Mouse (Mus musculus) CH12.LX (cell line): ENCODE results near the gene Pip5kl1. TPM values are rescaled to one million over a fixed set of nuclear protein-coding genes. Genes with fewer than 3 reads are reported as not detected.
A peak's percentile ranks its signal among the peaks of the same experiment; 100 is the strongest.

Experiments
- DNase-seq: peaks from one replicate; pipeline ENCODE4 v3.0.0-alpha.2; 2013; ENCODE audit errors: extremely low read depth
- H3K27ac ChIP-seq: 2 replicates; pipeline ENCODE4 v1.5.1; 2012; ENCODE audit warnings: low read depth, mild to moderate bottlenecking, control low read depth, moderate library complexity; ENCODE audit not compliant: insufficient read depth
- H3K27me3 ChIP-seq: replicated peaks from 2 replicates; pipeline ENCODE3; 2012; ENCODE audit warnings: inconsistent platforms
- H3K36me3 ChIP-seq, 2 experiments: replicated peaks in 1 of 2; 2 replicates each; pipeline versions ENCODE3 to v1.6.1; 2012; ENCODE audit warnings: inconsistent platforms in 1 of 2, low read length in 1 of 2, mild to moderate bottlenecking in 1 of 2, mixed read lengths in 1 of 2, moderate library complexity in 1 of 2; ENCODE audit not compliant: control insufficient read depth in 1 of 2, insufficient read depth in 1 of 2
- H3K4me1 ChIP-seq, 2 experiments: 2 replicates each; pipeline ENCODE4 v1.6.1; 2012; ENCODE audit warnings: inconsistent platforms in 1 of 2, moderate library complexity in 1 of 2; ENCODE audit not compliant: insufficient read depth in 2 of 2, control insufficient read depth in 1 of 2
- H3K4me2 ChIP-seq: 2 replicates; pipeline ENCODE4 v1.6.1; 2012; ENCODE audit warnings: low read depth, mild to moderate bottlenecking, control low read depth; ENCODE audit not compliant: poor library complexity, insufficient read depth, severe bottlenecking
- H3K4me3 ChIP-seq, 3 experiments: fragments of 150-350 bp in 1 of 3; sonication (generic) in 1 of 3; replicated peaks in 1 of 3; 2 replicates each; pipeline versions ENCODE3 to v1.5.1; 2011 to 2012; ENCODE audit warnings: low read depth in 2 of 3, low read length in 2 of 3, mild to moderate bottlenecking in 2 of 3, moderate library complexity in 2 of 3, control low read depth in 1 of 3, improper control_type of control experiment in 1 of 3, inconsistent platforms in 1 of 3, mixed read lengths in 1 of 3; ENCODE audit not compliant: poor library complexity in 1 of 3
- H3K79me2 ChIP-seq: replicated peaks from 2 replicates; pipeline ENCODE4 v1.6.1; 2012; ENCODE audit warnings: mild to moderate bottlenecking, moderate library complexity; ENCODE audit not compliant: control insufficient read depth, poor library complexity, insufficient read depth, severe bottlenecking; ENCODE audit errors: extremely low read depth
- H3K9ac ChIP-seq: 2 replicates; pipeline ENCODE4 v1.6.1; 2012; ENCODE audit warnings: low read depth, mild to moderate bottlenecking, control low read depth, moderate library complexity; ENCODE audit not compliant: insufficient read depth
- H3K9me3 ChIP-seq: replicated peaks from 2 replicates; pipeline ENCODE3; 2012; ENCODE audit warnings: low read length, inconsistent platforms, mixed read lengths
- BHLHE40 ChIP-seq: IDR thresholded peaks from 2 replicates; pipeline ENCODE4 v1.6.1; 2011; ENCODE audit warnings: mild to moderate bottlenecking, low read depth, low read length, improper control_type of control experiment
- CHD1 ChIP-seq: IDR thresholded peaks from 2 replicates; pipeline ENCODE4 v1.6.1; 2012; ENCODE audit warnings: low read depth, low read length, improper control_type of control experiment, inconsistent platforms
- CHD2 ChIP-seq: IDR thresholded peaks from 2 replicates; pipeline ENCODE4 v1.6.1; 2011; ENCODE audit warnings: low read length, improper control_type of control experiment
- CTCF ChIP-seq, 2 experiments: IDR thresholded peaks in 1 of 2; conservative IDR thresholded peaks in 1 of 2; 2 replicates each; pipeline ENCODE4 v1.5.1; 2011 to 2012; ENCODE audit warnings: low read depth in 2 of 2, low read length in 2 of 2, improper control_type of control experiment in 1 of 2, inconsistent platforms in 1 of 2, mild to moderate bottlenecking in 1 of 2, moderate library complexity in 1 of 2
- E2F4 ChIP-seq: IDR thresholded peaks from 2 replicates; pipeline ENCODE4 v1.6.1; 2011; ENCODE audit warnings: low read depth, low read length, improper control_type of control experiment; ENCODE audit not compliant: insufficient replicate concordance
- ELF1 ChIP-seq: IDR thresholded peaks from 2 replicates; pipeline ENCODE4 v1.6.1; 2014; ENCODE audit warnings: low read depth, mild to moderate bottlenecking, inconsistent platforms, low read length, improper control_type of control experiment
- EP300 ChIP-seq: IDR thresholded peaks from 2 replicates; pipeline ENCODE4 v1.6.1; 2011; ENCODE audit warnings: low read length, improper control_type of control experiment
- ETS1 ChIP-seq: conservative IDR thresholded peaks from 2 replicates; pipeline ENCODE4 v1.6.1; 2012; ENCODE audit warnings: low read depth, mild to moderate bottlenecking, inconsistent platforms, low read length, improper control_type of control experiment, moderate library complexity
- HCFC1 ChIP-seq: IDR thresholded peaks from 2 replicates; pipeline ENCODE4 v1.6.1; 2012; ENCODE audit warnings: low read depth, mild to moderate bottlenecking, inconsistent platforms, low read length, improper control_type of control experiment
- IRF4 ChIP-seq: IDR thresholded peaks from 2 replicates; pipeline ENCODE4 v1.6.1; 2014; ENCODE audit warnings: low read depth, mild to moderate bottlenecking, inconsistent platforms, low read length, improper control_type of control experiment
- JUN ChIP-seq: IDR thresholded peaks from 2 replicates; pipeline ENCODE4 v1.6.1; 2011; ENCODE audit warnings: low read depth, mild to moderate bottlenecking, low read length, improper control_type of control experiment, moderate library complexity; ENCODE audit not compliant: insufficient read depth
- JUND ChIP-seq: conservative IDR thresholded peaks from 2 replicates; pipeline ENCODE4 v1.6.1; 2011; ENCODE audit warnings: low read depth, low read length, improper control_type of control experiment
- KAT2A ChIP-seq: IDR thresholded peaks from 2 replicates; pipeline ENCODE4 v1.6.1; 2012; ENCODE audit warnings: low read length, improper control_type of control experiment, inconsistent platforms; ENCODE audit not compliant: insufficient replicate concordance
- MAFK ChIP-seq: IDR thresholded peaks from 2 replicates; pipeline ENCODE4 v1.6.1; 2011; ENCODE audit warnings: low read length, improper control_type of control experiment; ENCODE audit not compliant: insufficient replicate concordance
- MAX ChIP-seq: IDR thresholded peaks from 2 replicates; pipeline ENCODE4 v1.6.1; 2011; ENCODE audit warnings: low read length, improper control_type of control experiment
- MAZ ChIP-seq: IDR thresholded peaks from 2 replicates; pipeline ENCODE4 v1.6.1; 2012; ENCODE audit warnings: low read depth, mild to moderate bottlenecking, inconsistent platforms, low read length, improper control_type of control experiment, moderate library complexity
- MEF2A ChIP-seq: IDR thresholded peaks from 2 replicates; pipeline ENCODE4 v1.6.1; 2014; ENCODE audit warnings: low read depth, mild to moderate bottlenecking, inconsistent platforms, low read length, improper control_type of control experiment, borderline replicate concordance
- MXI1 ChIP-seq: IDR thresholded peaks from 2 replicates; pipeline ENCODE4 v1.6.1; 2011; ENCODE audit warnings: mild to moderate bottlenecking, low read depth, low read length, improper control_type of control experiment
- MYC ChIP-seq: IDR thresholded peaks from 2 replicates; pipeline ENCODE4 v1.6.1; 2011; ENCODE audit warnings: low read depth, mild to moderate bottlenecking, improper control_type of control experiment, low read length
- NELFE ChIP-seq: IDR thresholded peaks from 2 replicates; pipeline ENCODE4 v1.6.1; 2011; ENCODE audit warnings: low read depth, low read length, improper control_type of control experiment
- NRF1 ChIP-seq: IDR thresholded peaks from 2 replicates; pipeline ENCODE4 v1.6.1; 2014; ENCODE audit warnings: low read depth, mild to moderate bottlenecking, inconsistent platforms, low read length, improper control_type of control experiment, moderate library complexity
- PAX5 ChIP-seq: IDR thresholded peaks from 2 replicates; pipeline ENCODE4 v1.6.1; 2012; ENCODE audit warnings: low read length, inconsistent platforms, mixed read lengths
- POLR2A ChIP-seq: IDR thresholded peaks from 2 replicates; pipeline ENCODE4 v1.6.1; 2011; ENCODE audit warnings: low read depth, mild to moderate bottlenecking, improper control_type of control experiment, low read length
- POLR2AphosphoS2 ChIP-seq: IDR thresholded peaks from 2 replicates; pipeline ENCODE4 v1.6.1; 2011; ENCODE audit warnings: low read depth, low read length, improper control_type of control experiment
- RAD21 ChIP-seq: IDR thresholded peaks from 2 replicates; pipeline ENCODE4 v1.6.1; 2011; ENCODE audit warnings: low read depth, mild to moderate bottlenecking, low read length, improper control_type of control experiment, moderate library complexity
- RCOR1 ChIP-seq: conservative IDR thresholded peaks from 2 replicates; pipeline ENCODE4 v1.6.1; 2012; ENCODE audit warnings: low read depth, mild to moderate bottlenecking, inconsistent platforms, low read length, improper control_type of control experiment
- SIN3A ChIP-seq: IDR thresholded peaks from 2 replicates; pipeline ENCODE4 v1.6.1; 2012; ENCODE audit warnings: low read length, improper control_type of control experiment, inconsistent platforms
- SMC3 ChIP-seq: IDR thresholded peaks from 2 replicates; pipeline ENCODE4 v1.6.1; 2011; ENCODE audit warnings: low read depth, low read length, improper control_type of control experiment
- TBP ChIP-seq: conservative IDR thresholded peaks from 2 replicates; pipeline ENCODE4 v1.6.1; 2011; ENCODE audit warnings: low read depth, low read length, improper control_type of control experiment
- TCF12 ChIP-seq: IDR thresholded peaks from 2 replicates; pipeline ENCODE4 v1.6.1; 2014; ENCODE audit warnings: low read depth, mild to moderate bottlenecking, inconsistent platforms, low read length, improper control_type of control experiment
- UBTF ChIP-seq: IDR thresholded peaks from 2 replicates; pipeline ENCODE4 v1.6.1; 2012; ENCODE audit warnings: low read depth, mild to moderate bottlenecking, inconsistent platforms, low read length, improper control_type of control experiment, moderate library complexity
- USF1 ChIP-seq: IDR thresholded peaks from 2 replicates; pipeline ENCODE4 v1.6.1; 2014; ENCODE audit warnings: low read depth, mild to moderate bottlenecking, inconsistent platforms, low read length, improper control_type of control experiment
- USF2 ChIP-seq: conservative IDR thresholded peaks from 2 replicates; pipeline ENCODE4 v1.6.1; 2011; ENCODE audit warnings: low read depth, low read length, improper control_type of control experiment
- ZC3H11A ChIP-seq: IDR thresholded peaks from 2 replicates; pipeline ENCODE4 v1.6.1; 2012; ENCODE audit warnings: low read depth, mild to moderate bottlenecking, inconsistent platforms, low read length, improper control_type of control experiment
- ZKSCAN1 ChIP-seq: IDR thresholded peaks from 2 replicates; pipeline ENCODE4 v1.6.1; 2012; ENCODE audit warnings: low read depth, inconsistent platforms, low read length, improper control_type of control experiment, borderline replicate concordance
- ZMIZ1 ChIP-seq: IDR thresholded peaks from 2 replicates; pipeline ENCODE4 v1.6.1; 2012; ENCODE audit warnings: low read depth, mild to moderate bottlenecking, inconsistent platforms, low read length, improper control_type of control experiment
- dilution Hi-C: fragments of 300-500 bp; cut with MboI; formaldehyde crosslinking; loops from 2 replicates; pipeline ENCODE4 v1.14.3; 2020; ENCODE audit warnings: low sequenced_read_pairs; ENCODE audit not compliant: extremely low pct_unique_long_range_greater_than_20kb, extremely low pct_ligation_motif_present
- in situ Hi-C: fragments of 300-500 bp; cut with MboI; formaldehyde crosslinking; loops from 3 replicates; pipeline ENCODE4 v1.14.3; 2019; ENCODE audit warnings: low sequenced_read_pairs, low pct_ligation_motif_present, low pct_unique_long_range_greater_than_20kb, mixed read lengths
- polyA plus RNA-seq: library from polyadenylated mRNA; unstranded; fragments of >175 nt; gene quantifications from 2 replicates; pipeline ENCODE4 v1.2.1, GENCODE M21; 2012; ENCODE audit warnings: low read depth; ENCODE audit not compliant: insufficient read length
- total RNA-seq, 2 experiments: library from RNA; depleted of rRNA; stranded (reverse); fragments of 300-350 nt in 1 of 2; fragments of >200 nt in 1 of 2; gene quantifications; 2 replicates each; pipeline ENCODE4 v1.2.3; 2012 to 2014

The Pip5kl1 gene
- total and polyA plus RNA-seq, 3 experiments = 0.28 to 0.64 (median 0.57) TPM

- in situ Hi-C loops = loop anchor here (25.0 kb wide), 1 partner anchor 429 kb away; no protein-coding TSS in a partner anchor
Measured at GRCm38 (mm10) chr2:32566536-32567063, 8.0 kb upstream of the Pip5kl1 start.

GRCm38 (mm10) chr2:32568149-32568548 is 6.4 kb upstream of the Pip5kl1 start:
- TF ChIP-seq RCOR1 = no peak
- no peak for TF ChIP-seq ELF1
- TF ChIP-seq PAX5 = no peak
- TF ChIP-seq TBP = no peak
- TF ChIP-seq SMC3 = no peak
- TF ChIP-seq ZMIZ1 = no peak
- TF ChIP-seq USF2 = no peak
- TF ChIP-seq USF1 = no peak
- TF ChIP-seq JUND = no peak
- no peak for TF ChIP-seq MAFK
- no peak for TF ChIP-seq POLR2A
- TF ChIP-seq MEF2A = no peak
- TF ChIP-seq BHLHE40 = no peak
- TF ChIP-seq E2F4 = no peak
- no peak for TF ChIP-seq MAZ
- TF ChIP-seq SIN3A = no peak
- TF ChIP-seq TCF12 = no peak
- H3K79me2 ChIP-seq = peaks cover 16% of the 10 kb centered on the region
- dilution Hi-C loops (no loop called here), in situ Hi-C loops (loop anchor here (25.0 kb wide), 1 partner anchor 431 kb away; no protein-coding TSS in a partner anchor)
- no peak overlapping the region for H3K4me3 ChIP-seq
- H3K9me3 ChIP-seq = no peaks in the 10 kb centered on the region
- DNase-seq = no peak
- no peak overlapping the region for H3K4me2 ChIP-seq
- peaks cover 3 to 20% of the 10 kb centered on the region in 2 experiments for H3K4me1 ChIP-seq
- H3K36me3 ChIP-seq = peaks cover 16 to 70% of the 10 kb centered on the region in 2 experiments
- no peak overlapping the region for H3K9ac ChIP-seq
- H3K27me3 ChIP-seq = no peaks in the 10 kb centered on the region
- H3K27ac ChIP-seq = no peak overlapping the region

More at GRCm38 (mm10) chr2:32566536-32567063, 8.0 kb upstream of the Pip5kl1 start:
- H3K9ac ChIP-seq = no peak overlapping the region
- no peaks in the 10 kb centered on the region for H3K9me3 ChIP-seq
- TF ChIP-seq MYC = no peak
- no peak for TF ChIP-seq ZKSCAN1
- no peak for TF ChIP-seq HCFC1
- peak; percentile 91 for TF ChIP-seq SMC3
- TF ChIP-seq PAX5 = no peak
- no peak for TF ChIP-seq MAX
- no peak; the same call in 1 of the 2 replicates for TF ChIP-seq NELFE
- no peak for TF ChIP-seq UBTF
- no peak for TF ChIP-seq IRF4
- TF ChIP-seq ETS1 = no peak
- TF ChIP-seq KAT2A = no peak
- TF ChIP-seq ZC3H11A = peak; percentile 56; the same call in 1 of the 2 replicates
- no peak for TF ChIP-seq EP300
- TF ChIP-seq ELF1 = no peak
- no peak for TF ChIP-seq JUN
- TF ChIP-seq MXI1 = no peak
- TF ChIP-seq MEF2A = no peak
- TF ChIP-seq CHD1 = no peak
- TF ChIP-seq E2F4 = no peak
- no peak for TF ChIP-seq NRF1
- TF ChIP-seq CTCF (conservative IDR thresholded peaks at IDR 0.05 in 1 of 2, IDR thresholded peaks at IDR 0.05 in 1 of 2; ENCODE audit: low read depth in 2 of 2, low read length in 2 of 2) = peak; percentile 90 to 97
- TF ChIP-seq SIN3A = no peak
- TF ChIP-seq RAD21 = peak; percentile 95
- no peak for TF ChIP-seq CHD2
- no peak for TF ChIP-seq POLR2AphosphoS2
- no peak for TF ChIP-seq TBP
- no peak for TF ChIP-seq USF2
- TF ChIP-seq ZMIZ1 = no peak
- no peak for TF ChIP-seq MAZ
- TF ChIP-seq MAFK = no peak
- H3K27ac ChIP-seq = no peak overlapping the region
- H3K79me2 ChIP-seq = peaks cover 9% of the 10 kb centered on the region
- dilution Hi-C loops = no loop called here
- peaks cover 0 to 6% of the 10 kb centered on the region in 2 experiments; a peak in 2 of 4 replicates for H3K4me1 ChIP-seq
- peaks cover 10 to 61% of the 10 kb centered on the region in 2 experiments for H3K36me3 ChIP-seq
- H3K27me3 ChIP-seq = no peaks in the 10 kb centered on the region
- H3K4me2 ChIP-seq = no peak overlapping the region
- no peak overlapping the region for H3K4me3 ChIP-seq
- DNase-seq = peak; percentile 61
